Mouse (Mus musculus): ENCODE data around the gene Spen.

The Spen gene

DNA sequence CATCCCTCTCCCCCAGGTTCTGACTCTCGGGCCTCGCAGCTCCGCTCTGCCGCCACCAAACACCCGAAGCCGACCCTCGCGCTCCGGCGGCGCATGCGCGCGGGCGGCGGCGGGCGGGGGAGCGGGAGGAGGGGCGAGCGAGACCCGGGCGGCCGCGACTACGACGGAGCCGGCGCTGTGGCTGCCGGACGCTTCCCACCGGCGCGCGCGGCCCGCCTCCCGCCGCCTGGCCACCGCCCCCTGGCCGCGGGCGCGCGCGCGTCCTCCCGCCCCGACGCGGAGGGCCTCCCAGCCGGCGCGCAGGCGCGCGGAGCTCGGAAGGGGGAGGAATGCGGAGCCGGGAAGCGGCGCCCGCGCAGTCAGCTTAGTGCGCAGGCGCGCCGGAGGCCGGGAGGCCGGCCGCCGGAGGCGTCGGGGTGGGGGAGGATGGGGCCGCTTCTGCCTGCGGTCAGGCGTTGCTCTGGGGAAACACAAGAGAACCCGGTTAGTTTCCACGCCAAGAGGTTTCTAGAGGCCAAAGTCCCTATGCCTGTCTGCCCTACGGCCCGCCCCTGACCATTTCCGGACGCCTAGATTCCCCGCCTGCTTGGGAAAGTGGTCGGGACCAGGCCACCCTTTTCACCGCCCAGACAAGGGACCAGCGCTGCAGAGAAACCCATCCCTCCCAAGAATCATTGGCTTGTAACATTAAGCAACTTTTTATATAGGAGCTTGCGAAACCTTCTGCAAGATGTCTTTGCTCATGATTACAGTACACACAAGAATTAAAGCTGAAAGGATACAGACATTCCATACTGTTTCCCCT, at the start of gene Spen:
Gene Spen, minus strand, starts transcription at position 190 of the 805 bp plus-strand sequence.
- in situ Hi-C loops (cut with MboI; ENCODE audit: low pct_unique_long_range_greater_than_20kb in 1 of 2, low sequenced_read_pairs in 2 of 2, unreplicated experiment in 1 of 2), result no loop called here

DNA sequence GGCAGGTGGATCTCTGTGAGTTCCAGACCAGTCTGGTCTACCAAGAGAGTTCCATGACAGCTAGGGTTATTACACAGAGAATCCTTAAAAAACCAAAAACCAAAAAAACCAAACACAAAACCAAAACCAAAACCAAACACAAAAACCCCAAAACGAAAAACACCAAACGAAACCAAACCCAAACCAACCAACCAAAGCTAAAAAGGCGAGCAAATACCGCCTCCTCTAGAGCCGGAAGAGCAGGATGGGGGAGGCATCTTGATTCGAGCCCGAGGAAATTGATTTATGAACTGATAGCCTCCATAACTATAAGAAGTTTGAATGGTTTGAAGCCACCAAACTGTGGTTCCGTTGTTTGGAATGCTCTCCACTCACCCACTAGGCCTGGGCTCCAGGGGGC, 45.5 kb upstream of the Spen start:
- in situ Hi-C loops (cut with MboI; ENCODE audit: low pct_unique_long_range_greater_than_20kb in 1 of 2, low sequenced_read_pairs in 2 of 2, unreplicated experiment in 1 of 2), result no loop called here

DNA sequence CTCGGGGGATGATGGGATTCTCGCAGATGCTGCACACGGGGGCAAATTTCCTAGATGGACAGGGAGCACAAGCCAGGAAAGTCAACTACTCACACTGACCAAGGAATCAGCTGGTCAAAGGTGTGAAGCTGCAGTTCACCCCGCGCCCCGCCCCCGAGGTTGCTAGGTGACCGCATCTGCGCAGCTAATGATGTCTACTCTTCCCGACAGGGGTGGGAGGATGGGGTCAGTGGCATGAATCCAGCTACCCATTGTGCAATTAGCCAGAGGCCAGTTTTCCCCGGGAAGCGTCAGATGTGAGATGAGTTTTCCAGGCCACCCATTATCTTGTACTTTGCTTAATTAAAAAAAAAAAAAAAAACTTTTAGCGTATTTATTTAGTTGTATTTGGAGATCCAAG, 42.7 kb upstream of the Spen start:
- in situ Hi-C loops (cut with MboI; ENCODE audit: low pct_unique_long_range_greater_than_20kb in 1 of 2, low sequenced_read_pairs in 2 of 2, unreplicated experiment in 1 of 2), result no loop called here

- in situ Hi-C loops (cut with MboI; ENCODE audit: low pct_unique_long_range_greater_than_20kb in 1 of 2, low sequenced_read_pairs in 2 of 2, unreplicated experiment in 1 of 2), result loop anchor here in 1 of 2 experiments (5.0 kb wide), 1 partner anchor 172 kb away; no protein-coding TSS in a partner anchor
Measured at GRCm38 (mm10) chr4:141578833-141579232, 40.4 kb upstream of the Spen start.

DNA sequence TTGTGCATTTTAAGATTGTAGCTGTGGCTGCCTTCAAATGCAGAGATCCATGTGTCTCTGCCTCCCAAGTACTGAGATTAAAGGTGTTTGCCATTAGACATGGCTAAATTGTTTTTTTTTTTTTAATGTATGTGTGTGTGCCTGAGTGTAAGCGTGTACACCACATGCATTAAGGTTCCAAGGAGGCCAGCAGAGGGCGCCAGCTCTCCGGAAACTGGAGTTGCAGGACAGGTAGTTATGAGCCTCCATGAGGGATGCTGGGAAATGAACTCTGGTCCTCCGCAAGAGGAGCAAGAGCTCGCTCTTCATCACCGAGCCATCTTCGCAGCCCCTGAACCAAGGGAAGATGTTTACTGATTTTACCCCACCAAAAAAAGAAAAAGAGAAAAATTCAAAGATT, 38.5 kb upstream of the Spen start:
- in situ Hi-C loops (cut with MboI; ENCODE audit: low pct_unique_long_range_greater_than_20kb in 1 of 2, low sequenced_read_pairs in 2 of 2, unreplicated experiment in 1 of 2), result loop anchor here in 1 of 2 experiments (5.0 kb wide), 1 partner anchor 170 kb away; no protein-coding TSS in a partner anchor

DNA sequence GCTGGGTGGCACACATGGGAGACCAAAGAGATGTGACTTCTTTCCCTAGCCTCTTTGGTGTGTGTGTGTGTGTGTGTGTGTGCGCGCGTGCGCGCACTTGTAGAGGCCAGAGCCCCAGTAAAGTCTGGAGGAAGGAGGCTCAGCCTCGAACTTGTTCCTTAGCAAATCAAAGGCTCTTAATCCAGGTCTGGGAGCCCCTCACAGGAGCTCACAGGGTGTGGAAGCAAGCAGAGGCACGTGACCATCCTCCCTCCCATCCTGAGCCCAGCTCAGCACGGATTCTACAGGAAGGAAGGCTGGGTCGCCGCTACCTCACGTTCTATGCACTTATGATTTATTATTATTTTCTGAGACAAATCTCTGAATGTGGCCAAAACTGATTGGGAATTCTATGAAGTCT, 38.0 kb upstream of the Spen start:
- in situ Hi-C loops (cut with MboI; ENCODE audit: low pct_unique_long_range_greater_than_20kb in 1 of 2, low sequenced_read_pairs in 2 of 2, unreplicated experiment in 1 of 2), result loop anchor here in 1 of 2 experiments (5.0 kb wide), 1 partner anchor 169 kb away; no protein-coding TSS in a partner anchor

DNA sequence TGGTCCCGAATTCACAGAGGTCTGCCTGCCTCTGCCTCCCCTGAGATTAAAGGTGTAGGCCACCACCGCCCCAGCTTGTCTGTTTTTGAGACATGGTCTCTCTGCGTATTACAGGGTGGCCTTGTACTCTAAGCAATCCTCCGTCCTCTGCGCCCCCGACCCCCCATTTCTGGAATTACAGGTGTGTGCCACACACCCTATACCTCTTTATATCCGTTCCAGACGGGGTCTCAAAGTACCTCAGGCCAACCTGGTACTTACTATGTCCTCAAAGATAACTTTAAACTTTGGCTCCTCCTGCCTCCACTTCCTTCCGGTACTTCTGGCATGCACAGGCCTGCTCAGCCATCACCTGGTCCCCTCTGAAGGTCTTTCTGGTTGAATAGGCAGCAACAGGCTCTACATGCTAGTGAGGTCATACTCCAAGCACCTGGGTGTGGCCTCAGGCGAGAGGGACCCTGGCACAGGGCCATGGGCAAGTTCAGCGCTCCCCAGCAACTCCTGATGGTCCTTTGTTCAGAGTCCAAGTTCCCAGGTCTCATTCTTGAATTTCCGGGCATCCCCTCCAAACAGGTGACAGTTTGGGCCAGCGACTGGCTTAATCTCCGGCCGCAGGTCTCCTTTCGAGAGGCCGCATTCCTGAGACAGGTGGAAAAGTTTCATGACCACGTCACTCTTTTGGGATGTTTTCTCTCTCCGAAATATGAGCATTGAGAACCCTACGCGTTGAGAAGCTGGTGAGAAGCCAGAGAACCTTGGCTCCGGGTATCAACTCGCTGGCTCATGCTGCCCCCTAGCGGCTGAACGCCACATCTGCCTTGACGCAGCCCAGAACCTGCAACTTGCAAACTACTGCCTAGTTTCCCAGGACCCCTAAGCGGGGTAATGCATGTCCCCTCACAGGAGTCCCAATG, 36.6 kb upstream of the Spen start:
- in situ Hi-C loops (cut with MboI; ENCODE audit: low pct_unique_long_range_greater_than_20kb in 1 of 2, low sequenced_read_pairs in 2 of 2, unreplicated experiment in 1 of 2), result loop anchor here (5.0 to 25.0 kb wide), 2 partner anchors 168 to 487 kb away; no protein-coding TSS in a partner anchor

DNA sequence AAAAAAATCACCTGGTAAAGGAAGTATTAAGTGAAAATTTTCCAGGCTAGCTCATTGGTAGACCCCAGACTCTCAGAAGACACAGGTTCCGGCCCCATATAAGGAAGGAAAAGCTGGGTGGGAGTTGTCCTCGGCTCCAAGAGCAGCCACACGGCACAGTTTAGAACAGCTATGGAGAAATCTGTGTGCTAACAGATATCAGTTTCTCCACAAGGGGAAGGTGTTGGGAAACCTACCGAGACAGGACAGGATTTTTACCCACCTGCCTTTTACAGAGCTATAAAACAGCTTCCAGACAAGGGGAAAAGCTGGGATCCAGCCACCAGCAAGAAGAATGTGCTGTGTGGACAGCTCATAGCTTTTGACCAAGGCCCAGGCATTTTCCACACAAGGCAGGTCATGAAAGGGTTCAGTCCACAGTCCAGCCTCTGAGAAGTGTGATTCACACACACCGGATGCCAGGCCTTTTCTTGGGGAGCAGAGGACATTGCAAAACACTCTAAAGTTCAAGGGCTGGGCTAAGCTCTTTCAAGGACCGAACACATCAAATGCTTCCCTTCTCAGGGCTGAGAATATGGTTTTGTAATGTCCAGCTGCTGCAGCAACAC, 35.1 kb upstream of the Spen start:
- in situ Hi-C loops (cut with MboI; ENCODE audit: low pct_unique_long_range_greater_than_20kb in 1 of 2, low sequenced_read_pairs in 2 of 2, unreplicated experiment in 1 of 2), result loop anchor here (25.0 kb wide), 1 partner anchor 489 kb away; no protein-coding TSS in a partner anchor

- in situ Hi-C loops (cut with MboI; ENCODE audit: low pct_unique_long_range_greater_than_20kb in 1 of 2, low sequenced_read_pairs in 2 of 2, unreplicated experiment in 1 of 2), result loop anchor here (25.0 kb wide), 1 partner anchor 489 kb away; no protein-coding TSS in a partner anchor
Measured at GRCm38 (mm10) chr4:141572668-141573358, 34.4 kb upstream of the Spen start.

GRCm38 (mm10) chr4:141571934-141572333, 33.5 kb upstream of the Spen start:
- in situ Hi-C loops (cut with MboI; ENCODE audit: low pct_unique_long_range_greater_than_20kb in 1 of 2, low sequenced_read_pairs in 2 of 2, unreplicated experiment in 1 of 2), result loop anchor here (25.0 kb wide), 1 partner anchor 490 kb away; no protein-coding TSS in a partner anchor

GRCm38 (mm10) chr4:141571337-141571739, 32.9 kb upstream of the Spen start:
- in situ Hi-C loops (cut with MboI; ENCODE audit: low pct_unique_long_range_greater_than_20kb in 1 of 2, low sequenced_read_pairs in 2 of 2, unreplicated experiment in 1 of 2), result loop anchor here (25.0 kb wide), 1 partner anchor 491 kb away; no protein-coding TSS in a partner anchor

GRCm38 (mm10) chr4:141570821-141571220, 32.4 kb upstream of the Spen start:
- in situ Hi-C loops (cut with MboI; ENCODE audit: low pct_unique_long_range_greater_than_20kb in 1 of 2, low sequenced_read_pairs in 2 of 2, unreplicated experiment in 1 of 2), result loop anchor here (25.0 kb wide), 1 partner anchor 491 kb away; no protein-coding TSS in a partner anchor

- in situ Hi-C loops (cut with MboI; ENCODE audit: low pct_unique_long_range_greater_than_20kb in 1 of 2, low sequenced_read_pairs in 2 of 2, unreplicated experiment in 1 of 2), result loop anchor here (25.0 kb wide), 1 partner anchor 492 kb away; no protein-coding TSS in a partner anchor
Measured at GRCm38 (mm10) chr4:141570004-141570403, 31.6 kb upstream of the Spen start.

GRCm38 (mm10) chr4:141568966-141569365, 30.6 kb upstream of the Spen start:
- in situ Hi-C loops (cut with MboI; ENCODE audit: low pct_unique_long_range_greater_than_20kb in 1 of 2, low sequenced_read_pairs in 2 of 2, unreplicated experiment in 1 of 2), result loop anchor here (5.0 to 25.0 kb wide), 3 partner anchors 282 to 493 kb away; no protein-coding TSS in a partner anchor

GRCm38 (mm10) chr4:141567174-141567573, 28.8 kb upstream of the Spen start:
- in situ Hi-C loops (cut with MboI; ENCODE audit: low pct_unique_long_range_greater_than_20kb in 1 of 2, low sequenced_read_pairs in 2 of 2, unreplicated experiment in 1 of 2), result loop anchor here (5.0 to 25.0 kb wide), 3 partner anchors 280 to 495 kb away; no protein-coding TSS in a partner anchor

GRCm38 (mm10) chr4:141566187-141566586, 27.8 kb upstream of the Spen start:
- in situ Hi-C loops (cut with MboI; ENCODE audit: low pct_unique_long_range_greater_than_20kb in 1 of 2, low sequenced_read_pairs in 2 of 2, unreplicated experiment in 1 of 2), result loop anchor here (5.0 to 25.0 kb wide), 3 partner anchors 279 to 496 kb away; no protein-coding TSS in a partner anchor

DNA sequence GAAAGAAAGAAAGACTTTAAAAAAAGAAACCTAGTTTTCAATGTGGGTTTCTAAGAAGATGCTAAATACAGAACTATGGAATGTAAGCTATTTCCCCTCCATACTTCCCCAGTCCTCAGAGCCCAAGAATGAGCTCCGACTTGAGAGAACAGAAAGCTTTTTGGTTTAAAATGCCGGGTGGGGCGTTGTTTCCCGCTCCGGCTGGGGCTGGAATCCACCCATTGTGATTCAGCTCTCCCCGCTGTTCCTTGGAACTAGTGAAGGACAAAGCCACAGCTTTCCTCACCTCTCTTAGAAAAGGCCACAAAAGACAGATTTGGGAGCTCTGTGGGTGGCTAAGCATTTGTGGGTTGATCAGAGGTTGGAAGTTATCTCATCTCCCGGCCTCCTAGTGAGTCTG, 26.9 kb upstream of the Spen start:
- in situ Hi-C loops (cut with MboI; ENCODE audit: low pct_unique_long_range_greater_than_20kb in 1 of 2, low sequenced_read_pairs in 2 of 2, unreplicated experiment in 1 of 2), result loop anchor here (5.0 to 25.0 kb wide), 3 partner anchors 278 to 497 kb away; no protein-coding TSS in a partner anchor
